Mouse (Mus musculus): ENCODE results near the gene Cgas. TPM values are rescaled to one million over a fixed set of nuclear protein-coding genes. Genes with fewer than 3 reads are reported as not detected.
"Not testable (repeated sequence)": the region's sequence is repeated elsewhere in the genome, so short reads cannot be mapped to it uniquely, and the experiment has no call there.

Gene Cgas
- 1.6 and 1.9 TPM in 2 replicates for polyA plus RNA-seq (2015; fragmentation: Nextera tagmentation; extraction: Ambion mirVana)

- peaks cover 20% of the 10 kb centered on the region for H3K27me3 ChIP-seq (replicated peaks; ENCODE audit: control insufficient read depth, insufficient read depth, low read length)
Observed at GRCm38 (mm10) chr9:78442579-78443392, at the start of gene Cgas. Gene Cgas (minus strand): TSS chr9:78443237.

GRCm38 (mm10) chr9:78492254-78492653 is 49.2 kb upstream of the Cgas start:
- Histone ChIP-seq H3K27ac (ENCODE audit: low read length) (peak overlapping the region; percentile 91), H3K4me2 (ENCODE audit: low read depth, low read length) (no peak overlapping the region), H3K9ac (ENCODE audit: low read depth, low read length) (no peak overlapping the region), H3K9me3 (ENCODE audit: control insufficient read depth, low read length) (no peaks in the 10 kb centered on the region), H3K4me3 (ENCODE audit: low read length) (no peak overlapping the region), H3K27me3 (replicated peaks; ENCODE audit: control insufficient read depth, insufficient read depth, low read length) (no peaks in the 10 kb centered on the region), H3K36me3 (ENCODE audit: control insufficient read depth, insufficient read depth, low read length) (no peaks in the 10 kb centered on the region), H3K4me1 (ENCODE audit: control insufficient read depth, insufficient read depth, low read length) (peaks cover 3% of the 10 kb centered on the region; the same call in 1 of the 2 replicates)
- peak; percentile 92 for ATAC-seq
- WGBS = 58% methylated on average over 3 of the region's 3 CpGs

More at GRCm38 (mm10) chr9:78442579-78443392, at the start of gene Cgas:
- peak; percentile 79 for ATAC-seq
- Histone ChIP-seq H3K4me3 (ENCODE audit: low read length) (peak within 1 kb of the TSS; percentile 64), H3K9me3 (ENCODE audit: control insufficient read depth, low read length) (no peaks in the 10 kb centered on the region), H3K36me3 (ENCODE audit: control insufficient read depth, insufficient read depth, low read length) (no peaks in the 10 kb centered on the region), H3K4me1 (ENCODE audit: control insufficient read depth, insufficient read depth, low read length) (no peaks in the 10 kb centered on the region), H3K27ac (ENCODE audit: low read length) (no peak within 1 kb of the TSS), H3K9ac (ENCODE audit: low read depth, low read length) (peak within 1 kb of the TSS; percentile 75), H3K4me2 (ENCODE audit: low read depth, low read length) (peak within 1 kb of the TSS; percentile 98)
- WGBS = under 1% methylated on average over 81 of the region's 81 CpGs

DNA sequence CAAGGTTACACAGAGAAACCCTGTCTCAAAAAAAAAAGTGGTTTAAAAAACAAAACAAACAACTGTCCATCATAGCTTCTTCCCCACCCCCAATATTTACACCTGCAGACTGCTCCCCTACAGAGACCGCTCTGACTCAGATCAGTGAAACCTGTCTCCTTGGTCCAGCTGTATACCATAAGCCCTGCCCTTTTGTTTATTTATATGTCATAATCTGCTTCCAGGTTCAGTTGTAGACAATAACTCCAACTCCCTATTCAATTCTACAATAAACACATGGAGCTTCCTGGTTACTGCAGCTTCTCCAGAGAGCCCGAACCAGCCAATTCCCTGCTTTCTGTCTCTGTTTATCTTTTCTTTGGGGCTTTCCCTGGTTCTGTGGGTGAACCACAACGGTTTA is 48.1 kb upstream of the Cgas start:
- no peaks in the 10 kb centered on the region for H3K27me3 ChIP-seq (replicated peaks; ENCODE audit: control insufficient read depth, insufficient read depth, low read length)
- no peak overlapping the region for H3K4me3 ChIP-seq (ENCODE audit: low read length)
- no peak overlapping the region for H3K9ac ChIP-seq (ENCODE audit: low read depth, low read length)
- no peak for ATAC-seq
- H3K4me2 ChIP-seq (ENCODE audit: low read depth, low read length) = no peak overlapping the region
- H3K9me3 ChIP-seq (ENCODE audit: control insufficient read depth, low read length) = no peaks in the 10 kb centered on the region
- WGBS = 55% methylated on average over 3 of the region's 3 CpGs
- no peaks in the 10 kb centered on the region for H3K36me3 ChIP-seq (ENCODE audit: control insufficient read depth, insufficient read depth, low read length)
- peak overlapping the region; percentile 17 for H3K27ac ChIP-seq (ENCODE audit: low read length)
- H3K4me1 ChIP-seq (ENCODE audit: control insufficient read depth, insufficient read depth, low read length) = peaks cover 3% of the 10 kb centered on the region; the same call in 1 of the 2 replicates

- peak within 1 kb of the TSS; percentile 44 for H3K4me3 ChIP-seq (ENCODE audit: low read length)
- H3K9ac ChIP-seq (ENCODE audit: low read depth, low read length) = peak within 1 kb of the TSS; percentile 65
- peaks cover 3% of the 10 kb centered on the region; the same call in 1 of the 2 replicates for H3K4me1 ChIP-seq (ENCODE audit: control insufficient read depth, insufficient read depth, low read length)
- H3K27me3 ChIP-seq (replicated peaks; ENCODE audit: control insufficient read depth, insufficient read depth, low read length) = no peaks in the 10 kb centered on the region
- WGBS = 2% methylated on average over 18 of the region's 20 CpGs
- H3K27ac ChIP-seq (ENCODE audit: low read length) = peak within 1 kb of the TSS; percentile 80
- no peaks in the 10 kb centered on the region for H3K9me3 ChIP-seq (ENCODE audit: control insufficient read depth, low read length)
- peak within 1 kb of the TSS; percentile 63 for H3K4me2 ChIP-seq (ENCODE audit: low read depth, low read length)
- H3K36me3 ChIP-seq (ENCODE audit: control insufficient read depth, insufficient read depth, low read length) = no peaks in the 10 kb centered on the region
- peak; percentile 52 for ATAC-seq
Observed at GRCm38 (mm10) chr9:78488890-78489420, 45.9 kb upstream of the Cgas start, which contains the start of gene Eef1a1. Gene Eef1a1 (minus strand): TSS chr9:78489151.

DNA sequence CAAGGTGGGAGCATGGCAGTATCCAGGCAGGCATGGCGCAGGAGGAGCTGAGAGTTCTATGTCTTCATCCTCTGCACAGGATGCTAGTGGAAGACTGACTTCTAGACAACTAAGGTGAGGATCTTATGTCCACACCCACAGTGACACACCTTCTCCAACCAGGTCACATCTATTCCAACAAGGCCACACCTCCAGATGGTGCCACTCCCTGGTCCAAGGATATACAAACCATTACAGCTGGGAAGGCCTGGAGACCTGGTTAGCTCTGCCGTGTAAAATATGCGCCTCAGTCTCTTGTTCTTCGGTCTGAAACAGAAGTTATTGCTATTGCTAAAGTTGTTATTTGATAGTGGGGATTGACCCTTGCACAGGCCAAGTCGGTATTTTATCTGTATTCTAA is 45.0 kb upstream of the Cgas start:
- H3K36me3 ChIP-seq (ENCODE audit: control insufficient read depth, insufficient read depth, low read length); H3K4me1 ChIP-seq (ENCODE audit: control insufficient read depth, insufficient read depth, low read length); H3K27me3 ChIP-seq (replicated peaks; ENCODE audit: control insufficient read depth, insufficient read depth, low read length); H3K27ac ChIP-seq (ENCODE audit: low read length); H3K4me3 ChIP-seq (ENCODE audit: low read length); H3K4me2 ChIP-seq (ENCODE audit: low read depth, low read length); ATAC-seq; H3K9me3 ChIP-seq (ENCODE audit: control insufficient read depth, low read length); H3K9ac ChIP-seq (ENCODE audit: low read depth, low read length): not testable (repeated sequence)
- WGBS = 85% methylated on average over 5 of the region's 5 CpGs

DNA sequence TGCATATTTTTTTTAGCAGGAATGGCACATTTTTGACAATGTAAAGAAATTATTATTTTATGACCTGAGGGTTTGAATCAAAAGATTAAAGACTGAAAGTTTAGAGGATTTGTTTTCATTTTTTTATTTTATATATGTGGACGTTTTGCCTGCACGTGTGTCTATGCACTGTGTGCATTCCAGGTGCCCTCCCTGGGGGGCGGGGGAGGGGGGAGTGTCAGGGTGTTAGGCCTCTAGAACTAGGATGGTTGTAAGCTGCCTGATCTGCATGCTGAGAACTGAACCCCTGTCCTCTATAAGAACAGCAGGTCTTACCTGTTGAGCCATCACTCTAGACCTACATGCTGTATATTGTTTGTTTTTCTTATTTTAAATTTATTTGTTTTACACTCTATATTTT is 41.6 kb upstream of the Cgas start:
- no peaks in the 10 kb centered on the region for H3K9me3 ChIP-seq (ENCODE audit: control insufficient read depth, low read length)
- no peaks in the 10 kb centered on the region for H3K36me3 ChIP-seq (ENCODE audit: control insufficient read depth, insufficient read depth, low read length)
- H3K9ac ChIP-seq (ENCODE audit: low read depth, low read length) = no peak overlapping the region
- no peak for ATAC-seq
- H3K4me2 ChIP-seq (ENCODE audit: low read depth, low read length) = no peak overlapping the region
- no peaks in the 10 kb centered on the region for H3K27me3 ChIP-seq (replicated peaks; ENCODE audit: control insufficient read depth, insufficient read depth, low read length)
- no peak overlapping the region for H3K4me3 ChIP-seq (ENCODE audit: low read length)
- no peak overlapping the region for H3K27ac ChIP-seq (ENCODE audit: low read length)
- 80% methylated on average over 3 of the region's 3 CpGs for WGBS
- peaks cover 6% of the 10 kb centered on the region for H3K4me1 ChIP-seq (ENCODE audit: control insufficient read depth, insufficient read depth, low read length)

- peak overlapping the region; percentile 99 for H3K27ac ChIP-seq (ENCODE audit: low read length)
- H3K9ac ChIP-seq (ENCODE audit: low read depth, low read length) = peak overlapping the region; percentile 94
- ATAC-seq = no peak
- peak overlapping the region; percentile 54 for H3K4me2 ChIP-seq (ENCODE audit: low read depth, low read length)
- no peaks in the 10 kb centered on the region for H3K36me3 ChIP-seq (ENCODE audit: control insufficient read depth, insufficient read depth, low read length)
- peak overlapping the region; percentile 98 for H3K4me3 ChIP-seq (ENCODE audit: low read length)
- WGBS = 8% methylated on average over 3 of the region's 3 CpGs
- no peaks in the 10 kb centered on the region for H3K27me3 ChIP-seq (replicated peaks; ENCODE audit: control insufficient read depth, insufficient read depth, low read length)
- no peaks in the 10 kb centered on the region for H3K9me3 ChIP-seq (ENCODE audit: control insufficient read depth, low read length)
- peaks cover 6% of the 10 kb centered on the region for H3K4me1 ChIP-seq (ENCODE audit: control insufficient read depth, insufficient read depth, low read length)
Observed at GRCm38 (mm10) chr9:78482386-78482785, 39.3 kb upstream of the Cgas start.

DNA sequence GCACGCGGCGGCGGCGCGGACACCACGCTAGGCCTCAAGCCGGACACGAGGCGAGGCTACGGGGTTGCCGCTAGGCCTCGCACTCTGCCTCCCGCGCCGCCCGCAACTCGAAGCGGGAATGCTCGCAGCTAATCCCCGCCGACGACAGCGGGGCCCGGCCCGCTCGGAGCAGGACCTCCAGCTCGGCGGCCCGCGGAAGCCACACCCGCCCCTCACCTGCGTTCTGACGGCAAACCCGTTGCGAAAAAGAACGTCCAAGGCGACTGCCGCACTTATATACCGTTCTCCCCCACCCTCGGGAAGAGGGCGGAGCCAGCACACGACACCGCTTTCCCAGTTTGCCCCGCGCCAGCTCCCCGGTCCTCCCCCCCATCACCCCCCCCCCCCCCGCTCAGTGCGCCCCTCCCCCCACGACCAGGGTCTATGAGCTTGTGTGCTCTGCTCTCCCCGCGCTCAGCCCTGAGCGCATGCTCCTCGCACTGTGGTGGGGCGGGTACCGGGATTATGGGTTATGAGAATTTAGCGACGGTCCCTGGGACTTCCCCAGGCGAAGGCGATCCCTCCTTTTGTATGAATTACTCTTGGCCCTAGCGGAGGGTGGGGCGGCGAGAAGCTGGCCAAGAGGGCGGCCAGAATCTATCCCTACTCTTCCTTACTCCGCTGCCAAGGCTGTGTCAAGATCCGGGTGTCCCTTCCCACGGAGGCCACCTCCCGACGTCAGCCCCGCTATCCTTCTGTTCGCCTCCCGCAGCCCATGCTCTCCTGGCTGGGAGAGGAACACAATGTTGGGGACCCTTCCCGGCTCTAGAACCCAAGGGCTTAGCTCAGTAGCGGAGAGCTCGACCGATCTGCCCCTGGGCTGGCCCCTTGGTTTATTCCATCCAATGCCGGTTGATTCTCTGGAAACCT is 38.6 kb upstream of the Cgas start:
- H3K36me3 ChIP-seq (ENCODE audit: control insufficient read depth, insufficient read depth, low read length) = no peaks in the 10 kb centered on the region
- H3K27me3 ChIP-seq (replicated peaks; ENCODE audit: control insufficient read depth, insufficient read depth, low read length) = no peaks in the 10 kb centered on the region
- under 1% methylated on average over 74 of the region's 77 CpGs for WGBS
- peak overlapping the region; percentile 100 for H3K9ac ChIP-seq (ENCODE audit: low read depth, low read length)
- ATAC-seq = peak; percentile 98
- peaks cover 6% of the 10 kb centered on the region for H3K4me1 ChIP-seq (ENCODE audit: control insufficient read depth, insufficient read depth, low read length)
- peak overlapping the region; percentile 99 for H3K27ac ChIP-seq (ENCODE audit: low read length)
- peak overlapping the region; percentile 98 for H3K4me3 ChIP-seq (ENCODE audit: low read length)
- peak overlapping the region; percentile 58 for H3K4me2 ChIP-seq (ENCODE audit: low read depth, low read length)
- H3K9me3 ChIP-seq (ENCODE audit: control insufficient read depth, low read length) = no peaks in the 10 kb centered on the region

All from intestine, embryonic 16.5 days (tissue).